In genomic region chr12:34142743-34143142, GRCm38 (mm10) we compare ENCODE assay signal across 11 mouse cellular contexts.
"Had no signal": no experiment of that assay in that cellular context is flagged by ENCODE, and none has a peak within 500 bp of the region (broad histone marks: within the 10 kb centered on the region; RNA-seq: fewer than 3 reads in every experiment).

No protein-coding gene starts in this region.

- ATAC-seq: midbrain, embryonic 16.5 days had no signal

- DNase-seq: kidney, adult 11 months; kidney, adult 9 months; kidney, postnatal 10 days; kidney, postnatal 4 days; liver, embryonic 13.5 days; lung, adult 18-20 months; right cerebral cortex, adult 18-20 months; right cerebral cortex, postnatal 25 days; thymus, adult 2 months; thymus, postnatal 25 days had no signal
